Mouse (Mus musculus) gastrocnemius, postnatal 25 days (tissue): Measurements from ENCODE around the gene Pam16. TPM values are rescaled to one million over a fixed set of nuclear protein-coding genes. Genes with fewer than 3 reads are reported as not detected.

Experiments
- DNase-seq: peaks from one replicate; pipeline ENCODE4 v3.0.0; 2022
- total RNA-seq, 2 experiments: library from RNA; stranded (reverse); gene quantifications; 1 replicate in 1 of 2; 2 replicates in 1 of 2; pipeline ENCODE4 v1.2.3; 2021

Gene Pam16
- total RNA-seq, 2 experiments from 2014 or later = 87.2 to 90.6 TPM

DNA sequence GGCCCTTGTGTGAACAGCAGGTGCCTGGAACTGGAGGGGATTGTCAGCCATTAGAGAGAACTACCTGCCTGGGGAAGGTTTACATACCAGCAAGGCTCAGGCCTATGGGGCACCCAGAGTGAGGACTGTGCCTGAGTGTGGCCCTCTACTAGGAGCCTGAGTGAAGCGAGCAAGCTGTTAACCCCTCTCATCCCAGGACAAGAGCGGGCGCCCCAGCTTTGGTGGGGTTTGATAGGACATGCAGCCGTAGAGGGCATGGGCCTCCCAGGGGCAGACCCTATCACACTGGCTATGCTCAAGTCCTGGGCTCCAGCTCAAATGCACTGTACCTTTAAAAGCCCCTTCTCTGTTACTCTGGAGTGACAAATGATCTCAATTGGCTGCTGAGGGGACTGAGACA lies 22.0 kb upstream of the Pam16 start:
- no peak for DNase-seq

DNA sequence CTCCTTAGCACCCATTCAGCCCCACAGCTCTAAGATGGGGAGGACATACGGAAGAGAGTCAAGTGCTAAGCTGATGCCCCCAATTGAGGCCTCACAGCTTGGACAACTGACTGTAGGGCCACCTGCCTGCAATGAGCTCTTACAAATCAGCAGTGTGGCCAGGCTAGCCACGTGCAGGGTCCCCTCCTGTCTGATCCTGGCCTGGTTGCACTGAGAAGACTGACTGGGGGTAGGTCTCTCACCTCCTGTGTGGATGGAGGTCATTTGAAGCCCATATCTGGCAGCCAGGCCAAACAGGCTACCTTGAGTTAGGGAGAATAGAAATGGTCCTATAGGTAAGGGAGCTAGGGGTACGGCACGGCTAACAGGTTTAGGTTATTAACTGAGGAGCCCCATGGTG lies 21.1 kb upstream of the Pam16 start:
- DNase-seq = no peak

DNA sequence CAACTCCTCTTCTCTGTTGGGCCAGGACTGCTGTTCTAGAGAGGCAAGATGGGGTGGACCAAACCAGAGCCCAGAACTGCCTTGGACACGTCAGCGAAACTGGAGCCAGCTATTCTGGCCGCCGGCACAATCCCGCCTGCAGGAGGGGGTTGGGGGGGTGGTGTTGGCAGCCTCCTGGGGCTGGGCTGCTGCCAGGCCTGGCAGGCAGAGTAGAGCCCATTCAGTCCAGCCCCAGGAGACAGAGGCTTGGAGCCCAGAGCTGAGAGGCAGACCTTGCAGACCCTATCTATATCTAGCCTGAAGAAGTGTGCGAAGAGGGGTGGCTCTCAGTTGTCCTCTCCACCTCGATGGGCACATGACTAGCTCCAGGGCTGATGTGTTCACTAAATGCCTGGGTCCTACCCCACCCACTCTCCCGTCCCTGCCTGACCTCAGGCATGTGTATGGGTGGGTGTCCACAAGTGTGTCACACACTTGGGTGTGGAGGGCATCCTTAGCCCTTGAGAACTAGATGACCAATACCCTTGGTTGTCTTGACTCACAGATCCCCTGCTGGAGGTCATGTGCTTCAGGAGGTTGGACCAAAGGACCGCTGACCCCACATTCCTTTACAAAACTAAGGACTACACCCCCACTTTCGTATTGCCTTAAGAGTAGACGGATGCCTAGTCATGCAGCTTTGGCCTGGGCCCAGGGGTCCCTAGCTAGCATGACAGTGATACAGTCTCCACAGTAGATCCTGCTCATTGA lies 19.1 kb upstream of the Pam16 start:
- DNase-seq = peak; percentile 91

DNA sequence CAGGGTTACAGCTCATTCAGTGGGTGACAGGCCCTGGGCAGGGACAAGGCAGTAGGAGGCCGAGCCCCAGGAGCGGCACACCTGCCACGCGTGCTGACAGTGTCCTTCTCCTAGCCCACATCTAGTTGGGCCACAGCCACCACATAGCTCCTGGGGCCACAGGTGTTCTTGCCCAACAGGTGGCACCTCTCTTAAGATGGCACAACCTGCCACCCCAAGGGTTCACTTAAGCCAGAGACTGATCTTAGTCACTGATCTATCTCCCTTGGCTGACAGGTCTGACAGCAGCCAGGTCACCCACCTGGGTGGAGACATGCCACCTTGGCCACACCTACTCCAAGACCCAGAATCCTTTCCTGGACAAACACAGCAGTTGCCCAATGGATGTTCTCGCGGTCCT lies 18.1 kb upstream of the Pam16 start:
- DNase-seq = no peak

DNA sequence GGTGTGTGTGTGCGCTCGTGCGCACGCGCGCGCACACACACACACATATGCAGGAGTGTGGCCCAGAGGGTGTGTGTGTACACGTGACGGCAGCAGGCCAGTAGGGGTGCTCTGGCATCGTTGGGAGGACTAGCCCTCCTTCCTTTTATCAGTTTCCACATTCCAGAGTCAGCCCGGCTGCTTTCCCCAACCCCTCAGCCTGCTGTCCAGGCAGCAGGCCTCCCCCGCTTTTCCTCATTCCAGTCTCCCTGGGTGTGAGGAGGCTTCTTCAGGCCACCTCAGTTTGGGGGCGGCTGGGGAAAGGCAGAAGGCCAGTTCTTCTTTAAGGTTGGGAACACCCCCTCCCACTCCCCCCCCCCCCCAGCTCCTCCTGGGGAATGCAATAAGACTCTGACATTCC lies 17.4 kb upstream of the Pam16 start:
- peak; percentile 45 for DNase-seq

DNA sequence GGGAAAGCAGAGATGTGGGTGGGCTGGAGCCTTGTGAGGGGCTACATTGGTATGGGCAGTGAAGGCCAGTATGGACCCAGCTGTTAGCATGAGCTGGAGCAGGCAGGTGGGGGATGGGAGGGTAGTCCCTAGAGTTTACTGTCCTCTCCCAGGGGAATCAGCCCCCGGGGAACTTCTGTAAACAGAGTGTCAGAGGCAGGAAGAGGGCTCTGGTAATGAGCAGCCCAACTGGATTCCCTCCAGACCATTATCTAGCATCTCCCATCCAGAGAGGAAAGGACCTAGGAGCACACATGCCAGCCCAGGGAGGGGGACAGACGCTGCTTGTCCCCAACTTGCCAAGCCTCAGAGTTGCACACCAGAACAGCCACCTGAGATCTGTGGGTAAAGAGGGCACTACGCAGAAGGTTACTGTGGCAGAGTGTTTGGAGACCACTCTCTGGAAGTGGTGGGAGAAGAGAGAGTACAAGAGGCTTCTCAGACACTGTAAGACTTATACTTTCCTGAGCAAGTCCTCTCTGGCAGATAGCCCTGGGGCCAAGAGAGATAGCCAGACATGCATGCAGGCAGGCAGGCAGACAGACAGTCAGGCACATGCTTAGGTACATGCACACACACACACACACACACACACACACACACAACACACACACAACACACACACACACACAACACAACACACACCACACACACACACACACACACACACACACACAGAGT lies 16.5 kb upstream of the Pam16 start:
- DNase-seq = no peak

DNA sequence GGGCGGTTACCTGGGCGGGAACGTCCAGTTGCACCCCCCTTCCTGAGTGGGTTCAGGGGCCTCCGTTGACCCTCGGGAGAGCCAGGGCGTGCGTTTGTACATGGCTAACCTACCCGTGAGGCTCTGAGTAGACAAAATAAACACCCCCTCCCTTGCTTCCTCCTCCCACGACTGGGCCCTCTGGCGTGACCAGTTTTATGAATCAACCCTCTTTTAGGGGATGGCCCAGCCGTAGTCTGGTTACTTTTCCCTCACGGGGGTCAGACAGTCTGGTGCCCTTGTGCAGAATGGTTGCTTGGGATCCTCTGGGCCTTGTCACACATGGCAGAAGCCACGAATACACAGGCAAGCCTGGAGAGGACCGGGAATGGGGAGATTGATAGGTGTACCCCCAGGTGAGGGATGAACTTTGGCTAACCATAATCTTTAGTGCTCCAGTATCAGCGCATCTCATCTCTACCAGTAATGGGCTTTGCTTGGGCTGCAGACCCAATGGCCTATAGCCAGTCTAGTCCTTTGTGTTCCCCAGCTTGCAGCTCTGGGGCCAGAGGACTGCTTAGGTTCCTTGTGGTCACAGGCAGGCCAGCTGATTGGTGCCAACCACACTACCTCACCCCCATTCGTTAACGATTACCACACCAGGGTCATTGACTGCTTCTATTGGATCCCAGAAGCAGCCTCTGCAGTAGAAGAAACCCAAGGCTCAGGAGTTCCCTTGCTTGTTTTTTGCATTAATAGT lies 15.6 kb upstream of the Pam16 start:
- no peak for DNase-seq

DNA sequence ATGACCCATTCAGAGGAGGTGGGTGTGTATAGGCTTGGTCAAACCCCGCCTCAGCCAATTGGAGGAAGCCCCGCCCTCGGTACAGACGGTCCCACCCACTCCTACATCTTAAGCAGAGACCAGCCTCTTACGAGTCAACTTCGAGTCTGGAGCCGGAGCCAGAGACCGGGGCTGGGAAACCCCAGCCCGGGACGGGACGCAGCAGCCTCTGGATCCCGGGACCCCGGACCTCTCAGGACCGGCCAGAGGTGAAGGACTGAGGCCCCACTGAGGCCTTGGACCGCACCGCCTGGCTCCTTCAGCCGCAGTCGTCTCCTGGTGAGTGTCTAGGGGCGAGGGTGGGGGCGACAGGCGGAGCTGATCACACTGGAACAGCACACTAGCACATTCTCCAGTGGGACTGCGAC lies 15.0 kb upstream of the Pam16 start, which contains the start of the genes Vasn and Dnaja3:
Gene Vasn, plus strand, starts transcription at position 111 of the 407 bp plus-strand sequence.
Gene Dnaja3, plus strand, starts transcription at position 159 of the 407 bp plus-strand sequence.
- peak; percentile 88 for DNase-seq

DNA sequence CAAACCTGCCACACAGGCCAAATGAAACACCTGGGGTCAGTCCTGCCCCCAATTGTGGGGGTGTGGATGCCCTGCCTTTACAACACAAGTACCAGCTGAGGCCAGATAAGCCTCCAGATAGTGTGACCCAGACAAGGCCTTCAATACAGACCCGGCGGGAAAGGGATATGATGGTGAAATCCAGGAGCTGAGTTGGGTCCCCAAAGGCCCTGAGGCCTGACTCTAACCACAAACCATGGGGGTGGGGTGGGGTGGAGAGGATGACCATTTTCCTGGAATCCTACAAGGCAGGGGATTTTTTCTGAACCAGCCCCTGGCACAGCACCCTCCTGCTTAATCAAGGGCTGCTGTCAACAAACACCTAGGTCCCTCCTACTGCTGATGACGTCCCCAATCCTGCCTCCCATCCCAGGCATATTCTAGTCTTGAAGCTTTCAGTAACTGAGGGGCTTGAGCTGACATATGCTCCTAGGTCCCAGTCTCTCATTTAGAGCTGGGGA lies 14.2 kb upstream of the Pam16 start:
- DNase-seq = no peak

DNA sequence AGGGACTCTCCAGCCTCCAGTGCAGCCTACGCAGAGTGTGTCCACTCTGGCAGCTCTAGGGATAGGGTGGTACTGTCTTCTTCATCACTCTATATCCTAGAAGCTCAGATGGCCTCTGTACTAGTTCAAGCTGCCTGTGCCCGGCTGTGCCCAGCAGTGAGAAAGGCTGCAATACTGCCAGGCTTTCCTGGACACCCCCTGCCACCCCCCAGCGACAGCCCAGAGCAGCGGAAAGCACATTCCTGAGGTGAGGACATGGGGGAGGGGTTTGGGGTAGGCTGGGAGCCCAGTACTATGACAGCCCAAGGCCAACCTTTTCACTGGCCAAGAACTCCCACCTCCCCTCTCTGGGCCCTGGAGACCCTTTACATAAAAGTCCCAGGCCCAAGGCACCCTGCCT lies 11.0 kb upstream of the Pam16 start:
- DNase-seq = no peak

DNA sequence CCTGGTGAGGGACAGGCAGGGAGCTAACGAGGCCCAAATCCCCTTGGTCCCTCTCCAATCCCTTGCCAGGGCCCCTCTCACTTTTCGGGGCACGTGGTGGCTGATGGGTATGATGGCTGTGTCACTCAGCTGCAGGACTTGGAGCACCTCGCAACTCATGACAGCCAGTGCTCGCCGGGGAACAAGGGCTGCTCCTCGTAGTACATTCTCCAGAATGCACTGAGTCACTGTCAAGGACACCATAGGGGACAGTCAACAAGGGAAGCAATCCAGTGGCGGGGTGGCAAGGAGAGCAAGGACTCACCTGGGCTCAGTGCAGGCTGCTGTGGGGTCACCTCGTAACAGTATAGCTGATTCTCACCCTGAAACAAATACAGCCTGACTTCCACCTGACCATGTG lies 9.9 kb upstream of the Pam16 start:
- DNase-seq = no peak

DNA sequence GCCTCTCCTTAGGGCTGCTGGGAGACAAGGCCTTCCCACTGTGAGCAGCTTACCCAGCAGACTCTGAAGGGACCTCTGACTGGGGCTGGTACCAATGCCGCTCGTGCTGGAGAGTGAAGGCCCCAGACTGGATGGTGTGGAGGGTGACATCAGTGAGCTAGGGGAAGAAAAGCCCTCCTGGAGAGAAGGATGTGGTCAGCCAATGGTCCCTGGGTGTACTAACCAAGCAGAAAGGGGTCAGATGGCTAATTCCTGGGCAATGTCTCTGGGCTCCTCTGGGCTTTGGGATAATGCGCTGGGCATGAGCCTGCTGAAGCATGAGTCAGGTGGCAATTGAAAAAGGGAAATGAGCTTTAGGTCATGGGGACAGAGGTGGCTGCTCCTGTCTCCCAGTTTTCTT lies 8.9 kb upstream of the Pam16 start:
- DNase-seq = no peak

DNA sequence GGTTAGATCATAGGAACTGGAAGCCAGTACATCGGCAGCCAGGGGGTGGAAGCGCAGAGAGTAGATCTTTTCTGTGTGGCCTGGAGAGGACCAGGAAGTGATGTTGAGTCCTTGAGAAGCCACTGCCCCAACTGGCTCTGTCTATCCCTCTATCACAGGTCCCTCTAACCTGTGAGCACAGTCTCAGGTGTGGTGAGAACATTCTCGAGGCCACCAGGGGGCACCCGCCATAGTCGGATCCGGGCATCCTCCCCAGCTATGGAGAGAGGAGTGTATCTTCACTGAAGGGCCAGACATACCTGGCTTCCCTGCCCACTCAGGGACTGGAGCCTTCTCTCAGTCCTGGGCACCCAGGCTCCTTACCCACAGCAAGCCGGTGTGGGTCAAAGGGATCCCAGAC lies 7.3 kb upstream of the Pam16 start:
- no peak for DNase-seq

DNA sequence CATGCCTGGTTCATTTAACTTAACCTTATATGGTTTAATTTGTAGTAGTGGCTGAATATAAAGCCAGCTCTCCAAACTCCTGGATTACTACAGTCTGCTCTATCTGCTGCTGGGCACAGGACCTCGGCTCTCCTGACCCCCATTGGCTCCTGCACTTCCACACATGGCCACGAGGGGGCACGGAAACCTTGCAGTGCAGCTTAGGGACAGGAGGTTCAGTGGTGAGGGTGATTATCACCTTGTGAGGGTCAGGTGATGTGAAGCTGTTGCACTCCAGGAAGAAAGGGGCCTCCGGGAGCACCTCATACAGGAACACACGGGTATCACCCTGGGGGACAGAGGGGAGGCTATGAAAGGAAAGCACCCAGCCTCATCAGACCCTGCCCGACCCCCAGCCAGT lies 5.2 kb upstream of the Pam16 start:
- peak; percentile 59 for DNase-seq

DNA sequence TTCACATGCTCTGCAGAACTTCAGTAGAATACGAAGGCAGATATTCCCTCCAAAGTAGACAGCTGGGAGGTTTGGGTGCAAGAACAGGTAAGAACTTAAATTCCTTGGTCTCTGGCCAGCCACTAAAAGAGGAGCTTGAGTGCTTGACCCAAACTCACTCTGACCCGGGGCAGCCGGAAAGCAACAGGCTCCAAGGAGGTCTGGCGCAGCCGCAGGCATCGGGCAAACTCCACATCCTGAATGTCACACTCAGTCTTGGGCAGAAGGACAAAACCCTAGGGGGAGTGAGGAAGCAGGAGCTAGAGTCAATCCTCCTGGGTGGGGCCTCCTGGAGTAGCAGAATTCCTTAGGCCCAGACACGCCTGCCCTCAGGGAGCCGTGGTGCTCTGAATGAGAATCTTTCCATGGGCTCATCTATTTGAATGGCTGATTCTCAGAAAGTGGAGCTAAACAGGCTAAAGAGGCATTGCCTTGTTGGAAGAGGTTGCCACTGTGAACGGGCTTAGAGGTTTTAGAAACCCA lies 4.2 kb upstream of the Pam16 start:
- DNase-seq = no peak

DNA sequence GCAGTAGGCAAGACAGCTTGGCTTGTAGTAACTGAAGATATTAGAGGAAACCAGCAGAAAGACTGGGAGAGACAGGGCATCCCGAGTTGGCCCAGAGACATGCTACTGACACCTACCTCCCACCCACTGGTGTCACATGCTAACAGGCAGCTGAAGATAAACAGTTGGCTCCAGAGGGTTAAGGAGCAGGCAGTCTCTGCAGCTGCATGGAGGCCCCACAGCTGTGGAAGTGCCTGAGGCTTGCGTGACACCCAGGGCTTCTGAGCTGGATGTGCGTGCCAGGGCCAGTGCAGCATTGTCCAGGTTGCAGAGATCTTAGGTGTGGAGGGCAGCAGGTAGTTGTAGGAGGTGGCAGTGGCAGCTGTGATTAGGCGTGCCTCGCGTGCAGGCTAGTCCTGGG lies 2.3 kb upstream of the Pam16 start:
- DNase-seq = no peak

DNA sequence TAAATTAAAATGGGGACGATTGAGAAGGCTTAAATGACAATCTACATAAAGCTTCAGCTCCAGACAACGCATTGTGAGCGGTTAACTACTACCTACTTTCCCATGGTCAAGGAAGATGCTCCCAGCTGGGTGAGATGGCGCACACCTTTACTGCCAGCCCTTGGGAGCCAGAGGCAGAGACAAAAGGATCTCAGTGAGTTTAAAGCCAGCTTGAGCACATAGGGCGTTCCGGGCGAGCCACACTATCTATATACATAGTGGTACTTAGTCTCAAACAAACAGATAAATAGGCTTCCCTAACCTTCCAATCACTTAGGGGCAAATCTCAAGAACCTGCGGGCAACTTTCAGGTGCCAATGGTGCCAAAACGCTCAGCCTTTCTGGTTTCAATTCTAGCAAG lies 714 bp downstream of the Pam16 start:
- no peak for DNase-seq

DNA sequence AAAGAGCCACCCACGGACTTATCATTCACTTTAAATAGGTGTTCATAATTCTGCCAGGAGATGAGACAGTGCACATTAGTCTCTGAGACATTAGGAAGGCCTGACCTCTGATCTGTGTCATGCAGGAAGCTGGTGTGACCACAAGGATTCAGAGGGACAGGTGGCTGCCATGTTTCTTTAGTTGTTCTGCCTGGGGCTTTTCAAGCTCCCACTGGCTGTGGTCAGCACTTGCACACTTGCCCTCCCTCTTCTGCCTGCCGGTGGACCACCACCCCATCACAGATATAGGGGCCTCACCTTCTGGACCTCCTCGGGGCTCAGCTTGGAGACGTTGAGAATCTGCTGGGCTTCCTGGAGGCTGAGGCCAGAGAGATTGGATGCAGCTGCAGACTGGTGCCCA lies 8.0 kb downstream of the Pam16 start:
- DNase-seq = no peak

DNA sequence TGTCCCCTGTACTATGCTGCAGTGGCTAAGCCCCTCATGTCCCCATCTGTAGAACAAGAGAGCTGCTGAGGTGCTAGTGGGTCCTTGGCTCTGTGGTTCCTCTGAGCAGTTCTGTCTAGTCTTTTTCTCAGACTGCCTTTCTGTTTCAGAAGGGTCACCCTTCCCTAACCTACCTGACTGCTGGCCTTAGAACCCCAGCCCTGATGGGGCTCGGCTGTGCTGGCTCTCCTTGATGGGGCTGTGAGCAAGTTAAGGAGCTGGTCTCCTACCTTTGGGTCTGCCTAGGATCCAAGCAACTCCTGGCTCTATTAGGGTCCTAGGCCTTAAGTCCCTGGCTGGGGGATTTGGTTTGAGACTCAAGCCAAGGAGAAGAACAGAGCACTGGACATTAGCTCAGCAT lies 9.5 kb downstream of the Pam16 start:
- DNase-seq = no peak

DNA sequence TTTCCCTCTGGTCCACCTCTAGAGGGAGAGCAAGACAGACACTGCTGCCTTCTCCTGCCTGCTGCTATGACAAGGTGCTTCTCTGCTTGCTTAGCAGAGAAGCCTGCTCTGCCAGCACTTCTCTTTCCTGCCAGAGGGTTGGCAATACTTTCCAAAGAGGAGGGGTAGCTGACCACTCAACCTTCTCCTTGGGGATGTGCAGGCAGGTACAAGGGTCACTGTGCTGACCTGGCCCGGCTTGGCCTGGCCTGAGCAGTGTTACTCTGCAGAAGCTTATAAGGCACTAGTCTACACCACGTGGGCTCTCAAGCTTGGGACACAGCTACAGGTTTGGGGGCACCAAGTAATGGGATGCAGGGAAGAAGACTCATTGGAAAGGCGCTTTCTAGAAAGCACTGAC lies 10.1 kb downstream of the Pam16 start:
- no peak for DNase-seq

DNA sequence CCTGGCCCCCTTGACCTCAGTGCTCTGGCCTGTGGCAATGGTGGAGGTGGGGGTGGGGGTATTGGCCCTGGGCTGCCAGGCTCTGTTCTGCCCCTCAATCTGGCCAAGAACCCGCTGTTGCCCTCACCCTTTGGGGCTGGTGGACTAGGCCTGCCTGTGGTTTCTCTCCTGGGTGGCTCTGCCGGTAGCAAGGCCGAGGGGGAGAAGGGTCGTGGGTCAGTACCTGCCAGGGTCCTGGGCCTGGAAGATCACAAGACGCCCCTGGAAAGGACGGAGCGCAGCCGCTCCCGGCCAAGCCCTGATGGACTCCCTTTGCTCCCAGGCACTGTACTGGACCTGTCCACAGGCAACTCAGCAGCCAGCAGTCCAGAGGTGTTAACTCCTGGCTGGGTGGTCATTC lies 11.1 kb downstream of the Pam16 start:
- DNase-seq = no peak

DNA sequence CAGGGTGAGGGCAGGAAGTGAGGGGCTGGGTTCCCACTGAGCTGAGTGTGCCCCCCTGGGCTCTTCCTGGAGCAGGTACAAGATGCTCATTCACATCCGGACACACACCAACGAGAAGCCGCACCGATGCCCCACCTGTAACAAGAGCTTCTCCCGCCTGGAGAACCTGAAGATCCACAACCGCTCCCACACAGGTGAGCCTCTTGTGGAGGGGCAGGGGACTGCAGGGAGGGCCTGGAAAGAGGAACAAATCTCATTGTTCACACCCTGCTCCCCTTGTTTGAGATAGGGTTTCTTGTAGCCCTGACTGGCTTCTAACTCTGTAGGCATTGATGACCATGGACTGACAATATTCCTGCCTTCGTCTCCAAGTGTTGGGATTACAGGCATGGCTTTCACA lies 13.1 kb downstream of the Pam16 start:
- no peak for DNase-seq

DNA sequence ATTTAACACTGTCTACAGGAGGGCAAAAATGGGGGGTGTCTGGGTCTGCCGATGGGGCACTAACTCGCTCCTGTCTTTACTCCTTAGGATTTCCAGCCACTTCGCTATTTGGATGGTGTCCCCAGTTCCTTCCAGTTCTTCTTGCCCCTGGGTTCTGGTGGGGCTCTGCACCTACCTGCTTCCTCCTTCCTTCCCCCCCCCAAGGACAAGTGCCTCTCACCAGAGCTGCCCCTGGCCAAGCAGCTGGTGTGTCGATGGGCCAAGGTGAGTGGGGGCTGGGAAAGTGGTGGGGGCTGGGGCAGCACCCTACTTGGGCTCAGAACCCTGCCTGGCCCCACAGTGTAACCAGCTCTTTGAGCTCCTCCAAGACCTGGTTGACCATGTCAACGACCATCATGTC lies 13.6 kb downstream of the Pam16 start:
- DNase-seq = no peak
